Mouse (Mus musculus) embryo, embryonic 11.5 days (tissue): Measurements from ENCODE around the gene St6galnac3.

Experiments
- DNase-seq: peaks from one replicate; pipeline ENCODE4 v3.0.0-alpha.2; 2012; ENCODE audit warnings: low read depth, low spot score

St6galnac3 gene

DNA sequence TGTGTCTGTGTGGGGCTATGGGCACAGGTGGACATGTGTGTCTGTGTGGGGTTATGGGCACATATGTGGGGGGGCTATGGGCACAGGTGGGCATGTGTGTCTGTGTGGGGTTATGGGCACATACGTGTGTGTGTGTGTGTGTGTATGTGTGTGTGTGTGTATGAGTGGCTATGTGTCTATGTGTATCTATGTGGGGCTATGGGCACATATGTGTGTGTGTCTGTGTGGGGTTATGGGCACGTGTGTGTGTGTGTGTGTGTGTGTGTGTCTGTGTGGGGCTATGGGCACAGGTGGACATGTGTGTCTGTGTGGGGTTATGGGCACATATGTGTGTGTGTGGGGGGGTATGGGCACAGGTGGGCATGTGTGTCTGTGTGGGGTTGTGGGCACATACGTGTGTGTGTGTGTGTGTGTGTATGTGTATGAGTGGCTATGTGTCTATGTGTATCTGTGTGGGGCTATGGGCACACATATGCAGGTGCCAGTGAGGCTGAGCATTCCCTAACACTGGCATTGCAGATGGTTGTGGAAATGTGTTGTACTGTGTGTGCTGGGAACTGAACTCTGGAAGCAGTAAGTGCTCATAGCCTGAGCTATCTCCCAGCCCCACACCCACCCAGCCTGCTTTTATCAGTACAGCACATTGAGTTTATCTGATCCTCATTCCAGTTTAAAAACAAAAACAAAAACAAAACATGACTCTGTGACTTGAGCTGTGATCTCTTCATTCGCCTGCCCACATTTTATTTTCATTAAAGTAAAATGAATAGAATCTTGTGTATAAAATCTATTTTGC is 8.6 kb upstream of the St6galnac3 start:
- DNase-seq, result no peak

DNA sequence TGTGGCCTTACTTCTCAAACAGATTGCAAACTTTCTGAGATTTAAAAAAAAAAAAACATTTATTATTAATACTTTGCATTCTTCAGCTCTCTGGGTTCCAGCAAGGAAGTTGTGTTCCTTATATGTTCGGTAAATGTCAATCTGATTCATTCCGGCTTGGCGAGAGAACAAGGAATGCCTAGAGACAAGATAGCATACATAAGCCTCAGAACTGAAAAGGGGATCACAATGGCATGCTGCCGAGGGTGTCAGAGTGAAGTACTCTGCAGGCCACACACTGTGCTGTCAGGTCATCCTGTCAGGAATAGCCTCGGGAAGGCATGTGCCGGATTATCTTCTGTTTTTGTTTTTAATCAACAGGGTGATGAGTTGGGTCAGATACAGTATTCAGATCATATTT is 7.8 kb upstream of the St6galnac3 start:
- DNase-seq, result no peak

DNA sequence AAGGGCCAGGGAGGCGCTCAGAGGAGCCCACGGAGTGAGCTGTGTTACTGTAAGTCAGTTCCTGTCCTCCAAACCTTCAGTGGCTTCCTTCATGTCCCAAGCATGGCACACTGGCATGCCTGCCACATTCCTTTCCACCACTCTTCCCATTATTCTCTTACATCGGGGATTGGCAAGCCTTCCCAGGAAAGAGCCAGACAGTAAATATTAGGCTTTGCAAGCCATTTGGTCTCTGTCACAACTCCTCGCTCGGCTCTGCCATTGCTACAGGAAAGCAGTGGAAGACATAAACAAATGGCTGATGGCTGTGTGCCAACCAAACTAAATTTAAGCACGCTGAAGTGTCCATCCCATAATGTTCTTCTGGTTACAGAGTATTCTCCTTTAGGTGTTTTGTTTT is 7.1 kb upstream of the St6galnac3 start:
- DNase-seq, result no peak

DNA sequence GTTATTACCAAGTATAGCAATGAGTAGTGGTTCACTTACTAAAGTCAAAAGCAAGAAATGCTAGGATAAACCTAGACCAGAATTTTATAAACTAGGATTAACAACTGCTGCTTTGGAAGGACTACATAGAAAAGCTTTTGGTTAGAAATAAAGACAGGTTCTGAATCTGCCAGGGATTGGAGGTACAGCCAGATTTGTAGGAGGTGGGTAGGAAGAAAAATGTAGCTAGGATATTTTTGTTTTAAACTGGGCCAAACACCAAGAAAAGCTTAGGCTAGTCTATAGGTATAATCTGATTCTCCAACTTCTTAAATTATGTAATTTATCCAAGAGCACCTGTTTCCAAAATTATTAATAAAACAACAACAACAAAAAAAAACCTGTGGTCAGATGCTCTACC is 3.6 kb upstream of the St6galnac3 start:
- DNase-seq, result no peak

DNA sequence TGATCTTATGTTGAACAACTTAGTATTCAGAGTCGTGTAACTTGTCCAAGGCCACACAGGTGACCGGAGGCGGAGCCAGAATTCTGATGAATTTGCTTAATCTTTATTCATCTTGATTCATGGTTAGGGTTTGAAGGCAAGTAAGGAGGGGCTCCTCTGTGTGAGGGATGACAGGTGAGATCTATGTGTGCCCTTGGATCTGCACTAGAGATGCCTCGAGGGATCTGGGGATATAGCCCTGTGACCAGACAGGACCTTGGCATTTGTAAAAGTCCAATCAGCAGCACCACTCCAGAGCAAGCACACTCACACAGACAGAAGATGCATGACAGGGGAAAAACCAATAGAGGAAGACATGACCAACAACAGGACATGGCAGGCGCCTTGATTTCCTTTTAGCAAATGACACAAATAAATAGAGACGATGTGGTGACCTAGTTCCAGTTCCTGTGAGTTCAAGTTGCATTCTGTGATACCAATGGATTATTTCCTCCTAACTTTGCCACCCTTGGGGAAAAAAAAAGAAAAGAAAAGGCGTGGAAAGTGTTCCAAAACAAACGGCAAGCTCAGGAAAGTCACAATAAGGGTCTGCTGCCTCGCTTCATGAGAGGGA is 1.4 kb downstream of the St6galnac3 start:
- DNase-seq, result no peak

DNA sequence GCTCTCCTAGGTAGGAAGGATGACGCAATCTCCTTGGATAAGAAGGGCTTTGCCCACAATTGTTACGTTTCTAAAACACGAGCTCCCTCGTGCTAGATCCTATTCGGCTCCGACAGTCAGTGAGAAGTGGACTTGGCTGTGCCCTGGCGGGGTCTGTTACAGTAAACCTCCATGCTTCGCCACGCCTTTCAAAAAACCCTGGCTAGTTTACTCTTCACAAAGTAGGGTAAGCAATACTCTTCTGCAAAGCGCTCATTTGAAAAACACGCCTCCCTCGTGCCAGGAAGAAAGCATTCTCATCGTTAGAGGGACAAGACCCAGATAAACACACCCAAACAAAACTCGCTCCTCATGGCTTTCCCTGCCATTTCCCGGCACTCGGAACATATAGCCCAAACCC is 3.4 kb downstream of the St6galnac3 start:
- no peak for DNase-seq

DNA sequence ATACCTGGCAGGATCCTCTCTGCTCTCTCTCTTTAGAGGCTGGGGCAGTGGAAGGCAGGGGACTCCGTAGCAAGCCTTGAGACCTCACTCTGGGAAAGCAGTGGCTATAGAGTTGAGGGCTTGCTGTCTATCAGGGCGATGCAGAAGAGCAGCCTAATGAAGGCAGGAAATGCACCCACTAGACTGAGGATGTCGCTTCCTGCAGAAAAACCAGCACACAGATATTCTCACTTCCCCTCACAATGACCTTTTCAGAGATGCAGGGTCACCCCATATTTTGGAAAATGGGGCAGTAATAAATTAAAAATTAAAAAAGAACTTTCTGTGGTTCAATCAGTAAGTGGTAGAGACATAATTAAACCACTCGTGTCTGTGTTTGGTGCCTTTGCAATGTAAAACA is 4.1 kb downstream of the St6galnac3 start:
- no peak for DNase-seq

DNA sequence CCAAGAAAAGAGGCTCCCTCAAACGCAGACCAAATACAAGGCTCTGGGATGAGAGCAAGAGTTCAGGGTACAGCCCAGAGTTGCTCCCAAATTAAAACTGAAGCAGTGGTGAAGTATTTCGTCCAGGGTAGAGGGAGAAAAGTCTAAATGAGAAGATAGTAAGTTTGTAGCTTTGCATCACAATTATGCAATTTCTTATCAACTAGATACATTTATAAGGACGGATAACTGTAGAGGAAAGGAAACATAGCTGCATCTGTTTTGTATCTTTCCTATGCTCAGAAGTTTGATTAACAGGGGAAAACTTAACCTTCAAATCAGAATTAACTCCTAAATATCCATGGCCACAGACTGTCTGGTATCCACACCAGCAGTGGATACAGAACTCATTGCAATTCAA is 4.7 kb downstream of the St6galnac3 start:
- no peak for DNase-seq

DNA sequence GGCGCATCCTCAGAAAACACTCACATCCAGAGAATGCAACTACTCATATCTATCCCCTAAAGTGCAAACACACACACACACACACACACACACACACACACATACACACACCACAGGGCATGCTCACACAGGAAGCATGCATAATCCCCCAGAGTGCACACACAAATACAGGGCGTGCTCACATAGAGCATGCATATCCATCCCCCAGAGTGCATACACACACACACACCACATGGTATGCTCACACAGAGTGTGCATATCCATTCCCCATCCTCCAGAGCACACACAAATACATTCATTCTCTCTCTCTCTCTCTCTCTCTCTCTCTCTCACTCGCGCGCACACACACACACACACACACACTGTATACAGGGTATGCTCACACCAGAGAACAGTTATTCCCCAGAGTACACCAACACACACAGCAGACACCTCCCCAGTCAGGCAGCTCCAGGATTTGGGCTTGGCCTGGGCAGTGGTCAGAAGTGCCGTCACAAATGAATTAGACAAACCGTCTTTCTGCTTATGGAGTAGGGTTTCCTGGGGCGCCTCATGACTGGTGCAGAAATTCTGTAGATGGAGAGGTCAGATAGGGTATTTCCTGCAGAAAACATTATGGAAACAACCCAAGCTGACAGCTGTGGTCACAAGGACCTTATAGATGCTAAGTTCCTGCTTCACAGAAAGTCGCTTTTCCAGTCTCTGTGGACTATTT is 5.6 kb downstream of the St6galnac3 start:
- no peak for DNase-seq

DNA sequence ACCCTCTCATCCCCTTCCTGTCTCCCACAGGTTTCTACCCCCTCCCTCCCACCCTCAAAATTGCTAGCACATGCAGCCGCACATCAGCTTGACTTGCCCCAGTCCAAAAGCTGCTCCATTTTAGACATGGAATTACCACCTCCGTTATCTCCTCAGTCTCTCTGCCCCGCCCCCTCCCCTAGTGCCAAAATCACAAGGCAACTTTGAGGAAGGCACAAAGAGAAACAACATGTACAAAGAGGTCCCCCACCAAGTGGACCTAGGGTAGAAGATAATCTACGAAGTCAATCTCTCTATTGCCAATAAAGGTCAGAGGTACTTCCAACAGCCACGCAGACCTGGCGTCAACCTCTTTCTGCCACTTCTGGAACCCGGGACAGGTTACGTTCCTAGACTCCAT is 6.2 kb downstream of the St6galnac3 start:
- no peak for DNase-seq

DNA sequence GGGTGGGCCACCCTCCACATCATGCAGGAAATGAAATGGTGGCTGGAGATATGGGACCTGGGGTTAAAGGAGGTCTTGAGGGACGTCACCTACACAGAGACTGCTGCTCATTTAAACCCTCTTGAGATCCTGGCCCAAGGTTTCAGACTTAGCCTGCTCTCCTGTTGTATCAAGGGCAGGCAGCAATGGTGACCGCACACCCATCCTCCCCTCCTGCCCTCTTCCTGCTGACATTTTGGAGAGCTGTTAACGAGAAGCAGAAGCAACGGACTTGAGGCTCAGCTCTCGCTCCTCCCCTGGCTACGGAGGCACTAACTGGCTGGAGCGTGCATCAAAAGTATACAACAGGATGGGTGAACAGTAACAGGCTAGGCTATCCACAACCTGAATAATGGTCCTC is 7.2 kb downstream of the St6galnac3 start:
- DNase-seq, result no peak

DNA sequence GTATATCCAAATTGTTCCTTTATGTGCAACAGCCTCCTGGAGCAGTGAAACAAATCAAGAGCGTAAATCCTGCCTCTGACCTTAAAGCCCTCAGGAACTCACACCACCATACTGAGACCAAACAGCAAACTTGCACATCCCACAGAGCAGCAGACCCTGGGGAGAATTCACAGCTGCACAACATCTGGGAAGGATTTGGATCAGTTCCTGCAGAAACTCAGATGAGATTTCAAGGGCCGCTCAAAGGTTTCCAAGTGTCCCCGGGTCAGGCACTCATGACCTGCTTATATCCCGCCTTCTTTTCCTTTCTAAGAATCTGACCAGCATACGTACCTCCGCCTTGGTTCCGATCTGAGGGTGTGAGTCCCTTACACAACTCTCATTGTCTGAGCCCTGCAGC is 9.3 kb downstream of the St6galnac3 start:
- no peak for DNase-seq

DNA sequence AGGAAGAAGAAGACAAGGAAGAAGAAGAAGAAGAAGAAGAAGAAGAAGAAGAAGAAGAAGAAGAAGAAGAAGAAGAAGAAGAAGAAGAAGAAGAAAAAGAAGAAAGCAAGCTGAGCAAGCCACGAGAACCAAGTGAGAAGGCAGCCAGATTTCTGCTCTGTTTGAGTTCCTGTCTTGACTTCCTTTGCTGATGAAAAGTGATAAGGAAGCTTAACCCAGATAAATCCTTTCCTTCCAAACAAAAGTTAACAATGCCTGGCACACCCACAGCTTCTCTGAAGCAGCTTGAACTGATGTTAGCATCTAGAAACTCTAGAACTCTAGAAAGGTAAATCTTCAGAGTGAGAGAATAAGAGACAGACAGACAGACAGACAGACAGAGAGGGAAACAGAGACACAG is 14.4 kb downstream of the St6galnac3 start:
- DNase-seq, result no peak

DNA sequence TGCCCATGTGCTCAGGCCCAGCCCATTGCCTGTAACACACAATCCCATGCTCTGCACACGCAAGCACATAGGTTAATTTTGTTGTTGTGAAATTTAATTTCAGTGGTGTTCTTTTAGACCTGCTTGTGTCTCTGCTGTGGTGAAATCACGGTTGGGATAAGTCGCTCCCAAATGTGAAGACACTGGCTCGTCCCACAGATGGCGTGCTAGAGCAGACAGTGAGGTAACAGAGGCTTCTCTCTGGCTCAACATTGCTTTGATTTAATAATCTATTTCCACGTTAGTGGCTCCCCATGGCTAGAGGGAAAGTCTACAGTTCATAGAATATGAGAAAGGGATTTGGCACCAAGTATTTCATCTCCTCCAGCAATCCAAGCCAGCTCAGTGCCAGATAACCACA is 17.3 kb downstream of the St6galnac3 start:
- no peak for DNase-seq

DNA sequence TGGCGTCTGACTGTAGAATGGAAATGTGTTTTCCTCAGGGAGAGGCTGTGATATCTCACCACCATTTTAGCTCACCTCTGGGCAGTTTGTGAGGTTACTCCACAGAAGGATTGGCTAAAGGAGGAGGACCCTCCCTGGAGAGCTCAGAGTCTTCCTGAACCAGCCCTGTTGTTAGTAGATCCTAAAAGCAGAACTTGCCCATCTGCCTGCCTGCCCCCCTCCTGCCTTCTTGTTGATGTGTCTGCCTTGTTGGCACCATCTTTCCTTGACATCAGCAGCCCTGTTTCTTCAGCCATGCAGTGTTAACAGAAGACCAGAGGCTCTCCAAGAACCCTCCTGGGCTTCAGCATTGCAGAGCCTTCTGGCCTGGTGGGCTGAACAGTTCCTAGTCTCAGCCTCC is 18.1 kb downstream of the St6galnac3 start:
- DNase-seq, result no peak

DNA sequence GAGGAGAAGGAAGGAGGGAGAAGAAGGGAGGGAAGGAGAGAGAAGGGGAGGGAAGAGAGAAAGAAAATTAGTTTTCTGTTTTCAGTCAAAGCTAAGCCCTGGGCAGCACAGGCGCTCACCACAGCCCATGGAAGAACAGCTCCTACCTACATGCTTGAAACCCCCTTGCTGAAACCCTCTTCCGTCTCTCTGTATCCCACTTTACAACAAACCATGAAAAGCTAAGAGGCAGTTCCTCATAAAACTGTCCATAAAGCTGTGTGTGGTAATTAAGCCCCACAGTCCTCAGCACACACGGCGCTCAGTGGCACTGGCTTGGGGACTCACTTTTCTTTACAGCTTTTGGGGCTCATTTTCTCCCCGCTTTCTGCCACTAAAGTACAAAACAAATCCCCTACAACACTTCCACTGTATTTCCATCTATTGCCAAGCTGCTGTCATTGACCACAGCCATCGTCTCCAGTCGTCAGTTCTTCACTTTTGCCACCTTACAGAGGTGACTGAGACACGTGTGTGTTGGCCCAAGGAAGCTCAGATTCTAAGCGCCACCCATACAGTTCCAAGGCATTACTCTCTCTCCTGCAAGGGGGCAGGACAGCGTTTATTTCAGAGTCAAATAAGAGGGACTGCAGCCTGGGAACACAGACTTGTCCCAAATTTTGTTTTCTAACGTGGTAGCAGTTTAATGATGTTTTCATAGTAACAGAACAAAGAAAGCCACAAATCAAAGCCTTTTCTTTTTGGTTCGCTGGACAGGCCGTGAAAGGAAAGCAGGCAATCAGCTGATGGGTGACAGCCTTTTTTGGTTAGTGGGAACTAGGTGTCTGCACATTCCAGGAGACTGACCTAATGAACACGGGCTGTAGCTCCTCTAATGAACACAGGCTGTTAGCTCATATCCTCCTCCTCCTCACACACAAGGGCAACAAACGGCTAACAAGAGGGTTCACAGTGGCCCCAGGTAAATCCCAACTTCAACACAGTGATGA is 22.9 kb downstream of the St6galnac3 start:
- DNase-seq, result no peak

DNA sequence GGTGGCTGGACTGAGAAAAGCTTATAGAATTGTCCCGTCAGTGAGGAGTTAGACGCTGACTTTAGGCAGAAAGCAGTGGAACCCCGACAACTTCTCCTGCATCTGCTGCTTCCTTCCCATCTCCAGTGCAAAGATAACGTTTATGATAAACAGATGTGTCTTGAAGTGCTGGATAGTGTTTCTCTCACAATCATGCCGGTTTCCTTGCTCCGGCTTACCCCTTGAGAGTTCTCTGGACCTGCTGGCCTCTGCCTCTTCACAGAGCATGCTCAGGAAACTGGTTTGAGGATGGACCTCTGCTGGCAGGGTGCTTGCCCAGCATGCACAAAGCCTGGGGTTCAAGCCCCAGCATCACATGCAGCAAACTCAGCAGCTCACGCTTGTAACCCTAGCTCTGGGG is 23.8 kb downstream of the St6galnac3 start:
- no peak for DNase-seq

DNA sequence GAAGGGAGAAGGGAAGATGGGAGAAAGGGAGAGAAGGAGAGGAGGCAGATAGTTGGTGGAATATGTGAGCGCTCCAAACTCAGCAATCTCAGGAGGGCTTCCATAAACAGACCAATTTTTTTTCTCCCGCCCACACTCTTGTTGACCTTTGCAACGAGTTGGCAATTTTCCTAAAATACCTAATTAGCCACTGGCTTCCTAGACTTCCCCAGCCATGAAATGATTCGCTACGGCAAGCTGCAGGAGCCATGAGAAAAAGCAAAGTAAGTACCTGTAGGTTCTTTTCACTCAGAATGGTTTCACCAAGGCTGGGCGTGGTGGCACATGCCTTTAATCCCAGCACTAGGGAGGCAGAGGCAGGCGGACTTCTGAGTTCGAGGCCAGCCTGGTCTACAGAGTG is 25.9 kb downstream of the St6galnac3 start:
- no peak for DNase-seq

DNA sequence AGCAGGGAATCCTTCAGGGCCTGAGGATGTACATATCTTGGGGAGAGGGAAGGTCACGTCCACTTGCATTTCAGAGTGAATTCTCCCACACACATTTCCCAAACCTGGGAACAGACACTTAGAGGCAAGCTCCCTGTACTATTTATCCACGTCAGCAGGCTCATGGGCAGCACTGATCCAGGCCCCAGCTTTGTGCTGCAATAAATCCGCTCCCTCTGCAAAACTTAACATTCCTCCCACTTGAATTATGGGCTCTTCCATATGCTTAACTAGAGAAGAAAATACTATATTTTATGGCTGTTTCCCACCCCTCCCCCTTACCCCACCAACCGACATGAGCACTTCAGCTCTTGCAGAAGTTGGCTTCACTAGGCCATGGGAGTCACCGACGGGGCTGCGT is 32.0 kb downstream of the St6galnac3 start:
- no peak for DNase-seq

DNA sequence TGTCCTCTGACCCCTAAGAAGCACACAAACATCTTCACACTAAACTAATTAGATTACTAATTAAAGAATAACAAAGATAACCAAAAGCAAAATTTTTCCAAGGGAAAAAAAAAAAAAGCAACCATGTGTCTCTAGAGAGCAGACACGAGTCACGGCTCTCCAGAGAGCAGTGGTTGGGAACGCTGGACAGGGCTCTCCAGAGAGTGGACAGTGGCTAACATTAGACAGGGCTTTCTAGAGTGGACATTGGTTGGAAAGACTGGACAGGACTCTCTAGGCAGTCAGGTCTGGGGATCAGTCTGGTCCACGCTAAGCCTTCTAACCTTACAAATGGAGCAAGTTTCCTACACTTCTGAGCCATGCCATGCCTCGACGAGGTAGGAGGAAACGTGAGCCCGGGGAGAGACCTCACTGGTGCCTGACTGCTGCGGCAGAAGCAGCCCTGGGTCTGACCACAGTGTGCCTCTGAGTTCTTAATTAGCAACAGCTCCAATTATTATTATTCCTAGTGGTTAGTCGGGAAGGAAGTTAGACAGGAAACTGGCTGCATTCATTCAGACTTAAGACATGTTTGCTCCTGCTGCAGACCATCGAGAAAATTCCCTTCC is 32.7 kb downstream of the St6galnac3 start:
- no peak for DNase-seq

DNA sequence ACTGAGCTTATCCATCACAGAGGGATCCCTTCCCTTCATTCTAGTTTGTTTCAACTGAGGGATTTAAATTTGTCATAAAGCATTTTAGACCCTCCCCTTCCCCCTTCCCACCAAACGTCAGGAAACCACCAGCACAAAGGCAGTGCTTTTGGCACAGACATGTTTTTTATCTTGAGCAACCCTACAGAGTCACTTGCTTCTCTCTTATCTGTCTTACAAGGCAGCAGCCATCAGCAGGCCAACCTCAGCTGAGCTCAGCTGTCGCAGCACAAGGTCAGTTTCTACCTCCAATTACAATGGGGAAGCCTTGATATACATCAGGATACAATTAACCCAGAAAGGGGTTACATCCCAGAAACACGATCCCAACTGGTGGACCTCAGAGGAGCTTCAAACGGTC is 33.4 kb downstream of the St6galnac3 start:
- DNase-seq, result no peak
